Mouse (Mus musculus) thymus, adult 2 months (tissue): ENCODE data around the gene Carmil1.

Experiments used
- CTCF ChIP-seq: fragments of 200-500 bp; IDR thresholded peaks from 2 replicates; pipeline ENCODE4 v1.5.1; 2012; ENCODE audit warnings: mild to moderate bottlenecking, control low read depth, low read length, moderate library complexity, borderline replicate concordance; ENCODE audit not compliant: control insufficient read depth, poor library complexity, insufficient read depth; ENCODE audit errors: extremely low read depth
- POLR2A ChIP-seq: fragments of 200-500 bp; IDR thresholded peaks from 2 replicates; pipeline ENCODE4 v1.6.1; 2012; ENCODE audit warnings: mild to moderate bottlenecking, low read length, control low read depth, moderate library complexity; ENCODE audit not compliant: control insufficient read depth, poor library complexity, insufficient read depth; ENCODE audit errors: extremely low read depth

GRCm38 (mm10) chr13:24151335-24151734 lies 129.3 kb downstream of the Carmil1 start:
- TF ChIP-seq CTCF (no peak), POLR2A (no peak)
